Mouse (Mus musculus) E14TG2a.4 (cell line): Measurements from ENCODE around the gene Cdh22.

Experiments
- CTCF ChIP-seq: conservative IDR thresholded peaks from 2 replicates; pipeline ENCODE4 v1.5.1; 2014; ENCODE audit warnings: low read length
- NANOG ChIP-seq: IDR thresholded peaks from 2 replicates; pipeline ENCODE4 v1.6.1; 2014; ENCODE audit warnings: borderline replicate concordance, low read length, mixed read lengths
- POU5F1 ChIP-seq: IDR thresholded peaks from 2 replicates; pipeline ENCODE4 v1.6.1; 2014; ENCODE audit warnings: low read length, borderline replicate concordance

- TF ChIP-seq CTCF (no peak), POU5F1 (no peak), NANOG (no peak)
Observed at GRCm38 (mm10) chr2:165258321-165258720, 23.7 kb upstream of the Cdh22 start.
